Mouse (Mus musculus) adrenal gland, postnatal 36 days (tissue): Measurements from ENCODE around the gene Tbc1d9b. TPM values are rescaled to one million over a fixed set of nuclear protein-coding genes. Genes with fewer than 3 reads are reported as not detected.

Experiments
- DNase-seq, 2 experiments: peaks; one replicate each; pipeline ENCODE4 v3.0.0; 2021; ENCODE audit warnings: mixed read lengths in 1 of 2
- total RNA-seq, 2 experiments: library from RNA; stranded (reverse); gene quantifications; 2 replicates each; pipeline ENCODE4 v1.2.3; 2021

The Tbc1d9b gene
- total RNA-seq, 2 experiments from 2014 or later = 121 to 155 TPM

- no peak for DNase-seq
Observed at GRCm38 (mm10) chr11:50177111-50177510, 45.9 kb downstream of the Tbc1d9b start.

- no peak for DNase-seq
Observed at GRCm38 (mm10) chr11:50178532-50179488, 47.6 kb downstream of the Tbc1d9b start.

- DNase-seq = no peak
Observed at GRCm38 (mm10) chr11:50180478-50181231, 49.5 kb downstream of the Tbc1d9b start.

- DNase-seq = no peak
Observed at GRCm38 (mm10) chr11:50182702-50183101, 51.5 kb downstream of the Tbc1d9b start.

GRCm38 (mm10) chr11:50184788-50185187, 53.6 kb downstream of the Tbc1d9b start:
- no peak for DNase-seq

GRCm38 (mm10) chr11:50188682-50189081, 57.5 kb downstream of the Tbc1d9b start:
- DNase-seq = peak in 1 of 2 experiments; percentile 62

- DNase-seq = no peak
Observed at GRCm38 (mm10) chr11:50190362-50190761, 59.2 kb downstream of the Tbc1d9b start.

- no peak for DNase-seq
Observed at GRCm38 (mm10) chr11:50192278-50192677, 61.1 kb downstream of the Tbc1d9b start.

- no peak for DNase-seq
Observed at GRCm38 (mm10) chr11:50194070-50194469, 62.9 kb downstream of the Tbc1d9b start.

- no peak for DNase-seq
Observed at GRCm38 (mm10) chr11:50194793-50195192, 63.6 kb downstream of the Tbc1d9b start.

- no peak for DNase-seq
Observed at GRCm38 (mm10) chr11:50197500-50197899, 66.3 kb downstream of the Tbc1d9b start.

- no peak for DNase-seq
Observed at GRCm38 (mm10) chr11:50198219-50198846, 67.1 kb downstream of the Tbc1d9b start.

- DNase-seq = no peak
Observed at GRCm38 (mm10) chr11:50198916-50199315, 67.7 kb downstream of the Tbc1d9b start.

GRCm38 (mm10) chr11:50200613-50201012, 69.4 kb downstream of the Tbc1d9b start:
- DNase-seq = no peak

GRCm38 (mm10) chr11:50201590-50201989, 70.4 kb downstream of the Tbc1d9b start:
- DNase-seq = no peak

GRCm38 (mm10) chr11:50203302-50203827, 72.2 kb downstream of the Tbc1d9b start:
- DNase-seq = no peak

GRCm38 (mm10) chr11:50205434-50205833, 74.2 kb downstream of the Tbc1d9b start:
- no peak for DNase-seq

- no peak for DNase-seq
Observed at GRCm38 (mm10) chr11:50206037-50206436, 74.8 kb downstream of the Tbc1d9b start.

GRCm38 (mm10) chr11:50207344-50207743, 76.1 kb downstream of the Tbc1d9b start:
- no peak for DNase-seq

- DNase-seq = no peak
Observed at GRCm38 (mm10) chr11:50208039-50208438, 76.8 kb downstream of the Tbc1d9b start.

GRCm38 (mm10) chr11:50210101-50210504, 78.9 kb downstream of the Tbc1d9b start:
- peak; percentile 89 to 94 for DNase-seq

GRCm38 (mm10) chr11:50210505-50211151, 79.4 kb downstream of the Tbc1d9b start, which contains the start of the genes Sqstm1 and Mgat4b:
TSS of gene Sqstm1 (minus strand) at chr11:50210827.
TSS of gene Mgat4b (plus strand) at chr11:50210890.
- peak; percentile 87 to 90 for DNase-seq
